9 mouse cellular contexts compared by ENCODE assay signal in genomic region chr15:12739277-12740247, GRCm38 (mm10). TPM values are rescaled to one million over a fixed set of nuclear protein-coding genes. Genes with fewer than 3 reads are reported as not detected.
DNase-seq lines count a peak whose midpoint lies in the region; ATAC-seq and TF ChIP-seq lines count a peak whose summit lies in the region.
"Had no signal": no experiment of that assay in that cellular context is flagged by ENCODE, and none has a peak within 500 bp of the region (broad histone marks: within the 10 kb centered on the region; RNA-seq: fewer than 3 reads in every experiment).

Pdzd2 (minus strand) TSS chr15:12739924.

- H3K4me2 ChIP-seq in hindbrain, embryonic 11.5 days (replicated peaks; ENCODE audit: low read depth, low read length) = peak within 1 kb of the TSS; percentile 87
- H3K4me2 ChIP-seq in lung, embryonic 14.5 days = peak within 1 kb of the TSS; percentile 83

- no peaks in the 10 kb centered on the region for H3K36me3 ChIP-seq in hindbrain, embryonic 11.5 days (ENCODE audit: control insufficient read depth, insufficient read depth, low read length)
- no peaks in the 10 kb centered on the region for H3K36me3 ChIP-seq in lung, embryonic 14.5 days (ENCODE audit: insufficient read depth)

- peak; percentile 2 for DNase-seq in NIH3T3 (ENCODE audit: low read depth)
- DNase-seq in cerebellum, postnatal 25 days = peak; percentile 89
- peak; percentile 97 to 98 for DNase-seq in frontal cortex, postnatal 14 days (ENCODE audit: low spot score in 2 of 2)
- peak; percentile 96 for DNase-seq in hindbrain, embryonic 11.5 days (ENCODE audit: low spot score)
- peak; percentile 88 for DNase-seq in layer of hippocampus, adult 9-10 months (ENCODE audit: low spot score)
- peak; percentile 99 for DNase-seq in lung, embryonic 14.5 days
- peak; percentile 95 for DNase-seq in ovary, postnatal 36 days (ENCODE audit: low spot score)
- peak; percentile 7 to 23 for DNase-seq in thymus, postnatal 10 days (ENCODE audit: low spot score in 2 of 2)

- peak within 1 kb of the TSS; percentile 30; the same call in 1 of the 2 replicates for H3K27ac ChIP-seq in hindbrain, embryonic 11.5 days (ENCODE audit: low read depth, low read length)
- H3K27ac ChIP-seq in lung, embryonic 14.5 days (ENCODE audit: low read depth) = no peak within 1 kb of the TSS
- H3K27ac ChIP-seq: macrophage had no signal

- TF ChIP-seq CTCF in lung, embryonic 14.5 days (IDR thresholded peaks at IDR 0.05; ENCODE audit: low read depth) = peak; percentile 65

- no peaks in the 10 kb centered on the region for H3K4me1 ChIP-seq in hindbrain, embryonic 11.5 days (replicated peaks; ENCODE audit: control insufficient read depth, insufficient read depth, low read length)
- H3K4me1 ChIP-seq in lung, embryonic 14.5 days (ENCODE audit: insufficient read depth) = 0 out of 2 replicates have a peak, but pooled peaks cover 3% of the 10 kb centered on the region

- H3K27me3 ChIP-seq in hindbrain, embryonic 11.5 days (ENCODE audit: control insufficient read depth, insufficient read depth, low read length) = peaks cover 5% of the 10 kb centered on the region
- peaks cover 18% of the 10 kb centered on the region for H3K27me3 ChIP-seq in lung, embryonic 14.5 days (ENCODE audit: insufficient read depth, low read length)

- no peaks in the 10 kb centered on the region for H3K9me3 ChIP-seq in hindbrain, embryonic 11.5 days (ENCODE audit: control insufficient read depth, low read length)
- H3K9me3 ChIP-seq in lung, embryonic 14.5 days (ENCODE audit: low read depth, low read length) = no peaks in the 10 kb centered on the region

- H3K4me3 ChIP-seq in hindbrain, embryonic 11.5 days (ENCODE audit: low read depth, low read length) = peak within 1 kb of the TSS; percentile 48
- H3K4me3 ChIP-seq in lung, embryonic 14.5 days (ENCODE audit: low read depth, low read length) = peak within 1 kb of the TSS; percentile 56

- under 1% methylated on average over 57 of the region's 83 CpGs for WGBS in hindbrain, embryonic 11.5 days
- 1% methylated on average over 82 of the region's 83 CpGs for WGBS in lung, embryonic 14.5 days

- ATAC-seq in hindbrain, embryonic 11.5 days (ENCODE audit: low FRiP score) = peak; percentile 99
- peak; percentile 98 for ATAC-seq in lung, embryonic 14.5 days (ENCODE audit: insufficient read depth)

- H3K9ac ChIP-seq in hindbrain, embryonic 11.5 days (ENCODE audit: low read depth, low read length) = peak within 1 kb of the TSS; percentile 58
- peak within 1 kb of the TSS; percentile 53; the same call in 1 of the 2 replicates for H3K9ac ChIP-seq in lung, embryonic 14.5 days

RNA-seq across cellular contexts. Expression of gene Pdzd2, which starts in this region (rescaled TPM):
- polyA plus RNA-seq in hindbrain, embryonic 11.5 days (2014; fragmentation: Nextera tagmentation; extraction: Ambion mirVana) = 4.0 and 5.5 TPM in 2 replicates
- 21.7 and 24.1 TPM in 2 replicates for polyA plus RNA-seq in lung, embryonic 14.5 days (2014; fragmentation: Nextera tagmentation; extraction: Ambion mirVana)
- polyA plus RNA-seq: macrophage had no signal

Comparison
In these comparisons a context has a peak if more than half of its experiments do, and no peak if none do; other contexts are left out.
1. DNase-seq: peak in every context shown above with its lines; median percentile 99 in lung, embryonic 14.5 days; 98 in frontal cortex, postnatal 14 days; 96 in hindbrain, embryonic 11.5 days; 95 in ovary, postnatal 36 days; 89 in cerebellum, postnatal 25 days; 88 in layer of hippocampus, adult 9-10 months; 15 in thymus, postnatal 10 days; 2 in NIH3T3.